Mouse (Mus musculus): ENCODE data around the gene Mdga2.

Gene Mdga2

GRCm38 (mm10) chr12:66707431-66707830 is 514.9 kb downstream of the Mdga2 start:
- DNase-seq (ENCODE audit: low spot score in 2 of 2) = no peak

- no peak for DNase-seq (ENCODE audit: low spot score in 2 of 2)
Observed at GRCm38 (mm10) chr12:66705015-66705414, 517.3 kb downstream of the Mdga2 start.

- DNase-seq (ENCODE audit: low spot score in 2 of 2) = no peak
Observed at GRCm38 (mm10) chr12:66702781-66703180, 519.6 kb downstream of the Mdga2 start.

GRCm38 (mm10) chr12:66679558-66679957 is 542.8 kb downstream of the Mdga2 start:
- DNase-seq (ENCODE audit: low spot score in 2 of 2) = no peak

GRCm38 (mm10) chr12:66648605-66649552 is 573.5 kb downstream of the Mdga2 start:
- no peak for DNase-seq (ENCODE audit: low spot score in 2 of 2)

- DNase-seq (ENCODE audit: low spot score in 2 of 2) = no peak
Observed at GRCm38 (mm10) chr12:66640408-66640807, 581.9 kb downstream of the Mdga2 start.

- no peak for DNase-seq (ENCODE audit: low spot score in 2 of 2)
Observed at GRCm38 (mm10) chr12:66619944-66620343, 602.4 kb downstream of the Mdga2 start.

- no peak for DNase-seq (ENCODE audit: low spot score in 2 of 2)
Observed at GRCm38 (mm10) chr12:66591617-66592230, 630.6 kb downstream of the Mdga2 start.

GRCm38 (mm10) chr12:66565396-66565795 is 657.0 kb downstream of the Mdga2 start:
- no peak for DNase-seq (ENCODE audit: low spot score in 2 of 2)

- DNase-seq (ENCODE audit: low spot score in 2 of 2) = no peak
Observed at GRCm38 (mm10) chr12:66556846-66557245, 665.5 kb downstream of the Mdga2 start.

GRCm38 (mm10) chr12:66556178-66556820 is 666.0 kb downstream of the Mdga2 start:
- no peak for DNase-seq (ENCODE audit: low spot score in 2 of 2)

GRCm38 (mm10) chr12:66524973-66525372 is 697.4 kb downstream of the Mdga2 start:
- no peak for DNase-seq (ENCODE audit: low spot score in 2 of 2)

GRCm38 (mm10) chr12:66499258-66499657 is 723.1 kb downstream of the Mdga2 start:
- no peak for DNase-seq (ENCODE audit: low spot score in 2 of 2)

- no peak for DNase-seq (ENCODE audit: low spot score in 2 of 2)
Observed at GRCm38 (mm10) chr12:66470868-66471267, 751.5 kb downstream of the Mdga2 start.

- no peak for DNase-seq (ENCODE audit: low spot score in 2 of 2)
Observed at GRCm38 (mm10) chr12:66470243-66470863, 752.0 kb downstream of the Mdga2 start.

- DNase-seq (ENCODE audit: low spot score in 2 of 2) = no peak
Observed at GRCm38 (mm10) chr12:66465516-66465915, 756.8 kb downstream of the Mdga2 start.

- no peak for DNase-seq (ENCODE audit: low spot score in 2 of 2)
Observed at GRCm38 (mm10) chr12:66443340-66443739, 779.0 kb downstream of the Mdga2 start.
